Mouse (Mus musculus): Measurements from ENCODE around the gene Opn4. TPM values are rescaled to one million over a fixed set of nuclear protein-coding genes. Genes with fewer than 3 reads are reported as not detected.

Gene Opn4
- polyA plus RNA-seq, 1 experiment from 2014 or later: 0.34 TPM

GRCm38 (mm10) chr14:34601910-34602309 lies 2.0 kb upstream of the Opn4 start:
- Histone ChIP-seq H3K9ac (ENCODE audit: low read depth, low read length) (no peak overlapping the region), H3K4me2 (ENCODE audit: low read depth, low read length) (no peak overlapping the region), H3K27ac (ENCODE audit: low read length) (no peak overlapping the region), H3K9me3 (ENCODE audit: control insufficient read depth, low read length) (no peaks in the 10 kb centered on the region), H3K4me3 (ENCODE audit: low read length) (no peak overlapping the region), H3K27me3 (replicated peaks; ENCODE audit: control insufficient read depth, insufficient read depth, low read length) (no peaks in the 10 kb centered on the region), H3K4me1 (ENCODE audit: control insufficient read depth, insufficient read depth, low read length) (no peaks in the 10 kb centered on the region), H3K36me3 (ENCODE audit: control insufficient read depth, insufficient read depth, low read length) (no peaks in the 10 kb centered on the region)
- WGBS: 93% methylated on average over 7 of the region's 7 CpGs
- ATAC-seq: no peak

- peaks cover 9% of the 10 kb centered on the region; the same call in 1 of the 2 replicates for H3K4me1 ChIP-seq (ENCODE audit: control insufficient read depth, insufficient read depth, low read length)
- ATAC-seq: no peak
- H3K27me3 ChIP-seq (replicated peaks; ENCODE audit: control insufficient read depth, insufficient read depth, low read length): no peaks in the 10 kb centered on the region
- no peak overlapping the region for H3K9ac ChIP-seq (ENCODE audit: low read depth, low read length)
- H3K4me2 ChIP-seq (ENCODE audit: low read depth, low read length): no peak overlapping the region
- H3K9me3 ChIP-seq (ENCODE audit: control insufficient read depth, low read length): no peaks in the 10 kb centered on the region
- H3K36me3 ChIP-seq (ENCODE audit: control insufficient read depth, insufficient read depth, low read length): no peaks in the 10 kb centered on the region
- no peak overlapping the region for H3K4me3 ChIP-seq (ENCODE audit: low read length)
- H3K27ac ChIP-seq (ENCODE audit: low read length): no peak overlapping the region
- 79% methylated on average over 17 of the region's 17 CpGs for WGBS
These were observed 4.2 kb downstream of the Opn4 start for GRCm38 (mm10) chr14:34595596-34596255.

GRCm38 (mm10) chr14:34591741-34592535 lies 8.0 kb downstream of the Opn4 start:
- H3K27me3 ChIP-seq (replicated peaks; ENCODE audit: control insufficient read depth, insufficient read depth, low read length): no peaks in the 10 kb centered on the region

GRCm38 (mm10) chr14:34590743-34591675 lies 8.9 kb downstream of the Opn4 start:
- no peaks in the 10 kb centered on the region for H3K36me3 ChIP-seq (ENCODE audit: control insufficient read depth, insufficient read depth, low read length)
- ATAC-seq: no peak
- 66% methylated on average over 24 of the region's 24 CpGs for WGBS

More at GRCm38 (mm10) chr14:34591741-34592535, 8.0 kb downstream of the Opn4 start:
- no peak for ATAC-seq
- H3K9ac ChIP-seq (ENCODE audit: low read depth, low read length): no peak overlapping the region
- peaks cover 11% of the 10 kb centered on the region for H3K4me1 ChIP-seq (ENCODE audit: control insufficient read depth, insufficient read depth, low read length)
- H3K36me3 ChIP-seq (ENCODE audit: control insufficient read depth, insufficient read depth, low read length): no peaks in the 10 kb centered on the region
- H3K9me3 ChIP-seq (ENCODE audit: control insufficient read depth, low read length): no peaks in the 10 kb centered on the region
- WGBS: 58% methylated on average over 15 of the region's 15 CpGs
- no peak overlapping the region for H3K27ac ChIP-seq (ENCODE audit: low read length)
- H3K4me3 ChIP-seq (ENCODE audit: low read length): no peak overlapping the region
- H3K4me2 ChIP-seq (ENCODE audit: low read depth, low read length): no peak overlapping the region

GRCm38 (mm10) chr14:34590017-34590570 lies 9.8 kb downstream of the Opn4 start:
- ATAC-seq: no peak
- WGBS: 88% methylated on average over 5 of the region's 5 CpGs
- no peak overlapping the region for H3K27ac ChIP-seq (ENCODE audit: low read length)

More at GRCm38 (mm10) chr14:34590743-34591675, 8.9 kb downstream of the Opn4 start:
- no peak overlapping the region for H3K4me2 ChIP-seq (ENCODE audit: low read depth, low read length)
- H3K4me3 ChIP-seq (ENCODE audit: low read length): no peak overlapping the region
- H3K9ac ChIP-seq (ENCODE audit: low read depth, low read length): no peak overlapping the region
- no peaks in the 10 kb centered on the region for H3K9me3 ChIP-seq (ENCODE audit: control insufficient read depth, low read length)
- no peaks in the 10 kb centered on the region for H3K27me3 ChIP-seq (replicated peaks; ENCODE audit: control insufficient read depth, insufficient read depth, low read length)
- H3K27ac ChIP-seq (ENCODE audit: low read length): no peak overlapping the region
- H3K4me1 ChIP-seq (ENCODE audit: control insufficient read depth, insufficient read depth, low read length): peaks cover 11% of the 10 kb centered on the region

GRCm38 (mm10) chr14:34589185-34589713 lies 10.7 kb downstream of the Opn4 start:
- peak overlapping the region; percentile 88 for H3K27ac ChIP-seq (ENCODE audit: low read length)
- no peaks in the 10 kb centered on the region for H3K9me3 ChIP-seq (ENCODE audit: control insufficient read depth, low read length)
- WGBS: 92% methylated on average over 8 of the region's 8 CpGs
- no peaks in the 10 kb centered on the region for H3K36me3 ChIP-seq (ENCODE audit: control insufficient read depth, insufficient read depth, low read length)
- H3K4me3 ChIP-seq (ENCODE audit: low read length): no peak overlapping the region
- H3K4me2 ChIP-seq (ENCODE audit: low read depth, low read length): no peak overlapping the region
- H3K27me3 ChIP-seq (replicated peaks; ENCODE audit: control insufficient read depth, insufficient read depth, low read length): no peaks in the 10 kb centered on the region
- H3K9ac ChIP-seq (ENCODE audit: low read depth, low read length): no peak overlapping the region
- peaks cover 15% of the 10 kb centered on the region for H3K4me1 ChIP-seq (ENCODE audit: control insufficient read depth, insufficient read depth, low read length)
- ATAC-seq: no peak

More at GRCm38 (mm10) chr14:34590017-34590570, 9.8 kb downstream of the Opn4 start:
- Histone ChIP-seq H3K4me2 (ENCODE audit: low read depth, low read length) (no peak overlapping the region), H3K27me3 (replicated peaks; ENCODE audit: control insufficient read depth, insufficient read depth, low read length) (no peaks in the 10 kb centered on the region), H3K9me3 (ENCODE audit: control insufficient read depth, low read length) (no peaks in the 10 kb centered on the region), H3K4me1 (ENCODE audit: control insufficient read depth, insufficient read depth, low read length) (peaks cover 13% of the 10 kb centered on the region), H3K9ac (ENCODE audit: low read depth, low read length) (no peak overlapping the region), H3K4me3 (ENCODE audit: low read length) (no peak overlapping the region), H3K36me3 (ENCODE audit: control insufficient read depth, insufficient read depth, low read length) (no peaks in the 10 kb centered on the region)

GRCm38 (mm10) chr14:34588498-34588897 lies 11.4 kb downstream of the Opn4 start, which contains the start of gene Ldb3:
Gene Ldb3, minus strand, starts transcription at chr14:34588682.
- Histone ChIP-seq H3K9ac (ENCODE audit: low read depth, low read length) (peak within 1 kb of the TSS; percentile 56), H3K36me3 (ENCODE audit: control insufficient read depth, insufficient read depth, low read length) (no peaks in the 10 kb centered on the region), H3K4me3 (ENCODE audit: low read length) (peak within 1 kb of the TSS; percentile 24), H3K9me3 (ENCODE audit: control insufficient read depth, low read length) (no peaks in the 10 kb centered on the region), H3K4me1 (ENCODE audit: control insufficient read depth, insufficient read depth, low read length) (peaks cover 15% of the 10 kb centered on the region), H3K27ac (ENCODE audit: low read length) (peak within 1 kb of the TSS; percentile 88), H3K4me2 (ENCODE audit: low read depth, low read length) (peak within 1 kb of the TSS; percentile 48), H3K27me3 (replicated peaks; ENCODE audit: control insufficient read depth, insufficient read depth, low read length) (no peaks in the 10 kb centered on the region)
- 51% methylated on average over 8 of the region's 8 CpGs for WGBS
- peak; percentile 65 for ATAC-seq

- ATAC-seq: peak; percentile 39
These were observed 11.9 kb downstream of the Opn4 start for GRCm38 (mm10) chr14:34588005-34588404.

More at GRCm38 (mm10) chr14:34588005-34588404, 11.9 kb downstream of the Opn4 start:
- Histone ChIP-seq H3K36me3 (ENCODE audit: control insufficient read depth, insufficient read depth, low read length) (no peaks in the 10 kb centered on the region), H3K27ac (ENCODE audit: low read length) (peak overlapping the region; percentile 88), H3K4me3 (ENCODE audit: low read length) (peak overlapping the region; percentile 24), H3K4me1 (ENCODE audit: control insufficient read depth, insufficient read depth, low read length) (peaks cover 15% of the 10 kb centered on the region), H3K9me3 (ENCODE audit: control insufficient read depth, low read length) (no peaks in the 10 kb centered on the region), H3K9ac (ENCODE audit: low read depth, low read length) (peak overlapping the region; percentile 56), H3K27me3 (replicated peaks; ENCODE audit: control insufficient read depth, insufficient read depth, low read length) (no peaks in the 10 kb centered on the region), H3K4me2 (ENCODE audit: low read depth, low read length) (peak overlapping the region; percentile 48)
- 47% methylated on average over 5 of the region's 5 CpGs for WGBS

Measured in intestine, embryonic 16.5 days (tissue).